Comparison of ENCODE assay signal across 8 mouse cellular contexts in the genomic region with DNA sequence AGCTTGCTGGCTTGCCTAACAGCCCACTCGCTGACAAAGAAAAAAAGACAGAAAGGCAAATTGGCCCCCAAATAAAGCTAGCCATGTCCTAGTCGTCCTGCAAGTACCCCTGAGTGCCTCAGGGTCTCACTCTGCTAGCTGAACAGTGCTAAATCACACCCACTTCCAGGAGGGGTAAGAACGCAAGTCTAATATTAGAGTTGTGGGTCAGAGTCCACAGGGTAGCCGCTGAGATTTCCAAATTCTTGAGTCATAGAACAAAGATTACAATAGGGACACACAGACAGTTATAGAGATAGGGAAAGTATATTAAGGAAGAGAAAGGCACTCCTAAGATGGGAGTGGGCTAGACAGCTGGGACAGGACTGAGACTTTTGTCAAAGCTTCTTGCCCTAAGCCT. TPM values are rescaled to one million over a fixed set of nuclear protein-coding genes. Genes with fewer than 3 reads are reported as not detected.
DNase-seq lines count a peak whose midpoint lies in the region; ATAC-seq and TF ChIP-seq lines count a peak whose summit lies in the region.

No protein-coding gene starts in this region.

- no peaks in the 10 kb centered on the region for H3K36me3 ChIP-seq in heart, embryonic 15.5 days
- H3K36me3 ChIP-seq in forebrain, postnatal 0 days (ENCODE audit: insufficient read depth): no peaks in the 10 kb centered on the region
- H3K36me3 ChIP-seq in midbrain, embryonic 10.5 days: peaks cover 14% of the 10 kb centered on the region

- WGBS in heart, embryonic 15.5 days: 25% methylated on average over 4 of the region's 4 CpGs
- 40% methylated on average over 4 of the region's 4 CpGs for WGBS in forebrain, postnatal 0 days
- WGBS in midbrain, embryonic 10.5 days: 52% methylated on average over 4 of the region's 4 CpGs

- no peak for ATAC-seq in heart, embryonic 15.5 days (replicated peaks; ENCODE audit: insufficient number of reproducible peaks, insufficient read depth, low FRiP score, low read depth)
- ATAC-seq in forebrain, postnatal 0 days: no peak
- no peak for ATAC-seq in erythroid progenitor cell, adult 5-6 weeks (replicated peaks; ENCODE audit: low FRiP score, poor library complexity, severe bottlenecking)

- H3K9ac ChIP-seq in heart, embryonic 15.5 days: no peak overlapping the region
- no peak overlapping the region for H3K9ac ChIP-seq in forebrain, postnatal 0 days

- TF ChIP-seq CTCF in forebrain, postnatal 0 days (IDR thresholded peaks at IDR 0.05; ENCODE audit: low read depth): no peak

- no peaks in the 10 kb centered on the region for H3K9me3 ChIP-seq in heart, embryonic 15.5 days (replicated peaks)
- no peaks in the 10 kb centered on the region for H3K9me3 ChIP-seq in forebrain, postnatal 0 days (ENCODE audit: low read length)
- no peaks in the 10 kb centered on the region for H3K9me3 ChIP-seq in midbrain, embryonic 10.5 days (replicated peaks)

- H3K4me1 ChIP-seq in heart, embryonic 15.5 days (replicated peaks): peaks cover 45% of the 10 kb centered on the region
- H3K4me1 ChIP-seq in forebrain, postnatal 0 days (ENCODE audit: insufficient read depth): peaks cover 11% of the 10 kb centered on the region; the same call in 1 of the 2 replicates
- H3K4me1 ChIP-seq in midbrain, embryonic 10.5 days: peaks cover 62% of the 10 kb centered on the region

- H3K27ac ChIP-seq in heart, embryonic 15.5 days: peak overlapping the region; percentile 91
- H3K27ac ChIP-seq in forebrain, postnatal 0 days (ENCODE audit: low read depth, low read length): 0 out of 2 replicates have a peak overlapping the region, but pooled peaks have one; percentile 50
- H3K27ac ChIP-seq in midbrain, embryonic 10.5 days (replicated peaks): peak overlapping the region; percentile 79

- no peak overlapping the region for H3K4me3 ChIP-seq in heart, embryonic 15.5 days
- no peak overlapping the region for H3K4me3 ChIP-seq in forebrain, postnatal 0 days (ENCODE audit: low read depth, low read length)
- no peak overlapping the region for H3K4me3 ChIP-seq in midbrain, embryonic 10.5 days

- H3K27me3 ChIP-seq in heart, embryonic 15.5 days: no peaks in the 10 kb centered on the region
- H3K27me3 ChIP-seq in forebrain, postnatal 0 days (ENCODE audit: insufficient read depth, low read length): no peaks in the 10 kb centered on the region
- H3K27me3 ChIP-seq in midbrain, embryonic 10.5 days (ENCODE audit: low read depth, poor library complexity, severe bottlenecking): no peaks in the 10 kb centered on the region

- no peak for DNase-seq in heart, adult 9 months (ENCODE audit: low spot score in 2 of 2)
- DNase-seq in NIH3T3 (ENCODE audit: low read depth): peak; percentile 60
- no peak for DNase-seq in forebrain, postnatal 0 days
- no peak for DNase-seq in midbrain, embryonic 10.5 days (ENCODE audit: low spot score)
- DNase-seq in right cerebral cortex, postnatal 14 days: no peak
- no peak for DNase-seq in retina, embryonic 14.5 days (ENCODE audit: low spot score)

- H3K4me2 ChIP-seq in heart, embryonic 15.5 days: peak overlapping the region; percentile 34
- no peak overlapping the region for H3K4me2 ChIP-seq in forebrain, postnatal 0 days (ENCODE audit: low read depth)

RNA-seq across cellular contexts. Expression of a gene that starts 51.5 kb away (rescaled TPM):
- 8.0 and 12.6 TPM in 2 replicates for polyA plus RNA-seq in heart, embryonic 15.5 days (2015; fragmentation: Nextera tagmentation; extraction: Ambion mirVana)
- 36.9 and 53.3 TPM in 2 replicates for total RNA-seq in forebrain, postnatal 0 days (2014; rRNA removed)
- 9.0 and 10.7 TPM in 2 replicates for polyA plus RNA-seq in forebrain, postnatal 0 days (2015; fragmentation: Nextera tagmentation; extraction: Ambion mirVana)
- polyA plus RNA-seq in midbrain, embryonic 10.5 days (2016; fragmentation: Nextera tagmentation; extraction: Ambion mirVana): 13.4 and 13.9 TPM in 2 replicates
- total RNA-seq in erythroid progenitor cell, adult 5-6 weeks (2015; ENCODE audit: low replicate concordance): 7.9 and 11.7 TPM in 2 replicates
- total RNA-seq in erythroid progenitor cell, adult 5-6 weeks (2017; ENCODE audit: low replicate concordance): 4.1 and 5.7 TPM in 2 replicates
